Comparison of ENCODE assay signal across 17 mouse cellular contexts in genomic region chr2:147367246-147367820, GRCm38 (mm10). TPM values are rescaled to one million over a fixed set of nuclear protein-coding genes. Genes with fewer than 3 reads are reported as not detected.
DNase-seq lines count a peak whose midpoint lies in the region; ATAC-seq and TF ChIP-seq lines count a peak whose summit lies in the region.
"Had no signal": no experiment of that assay in that cellular context is flagged by ENCODE, and none has a peak within 500 bp of the region (broad histone marks: within the 10 kb centered on the region; RNA-seq: fewer than 3 reads in every experiment).

No protein-coding gene starts in this region.

- DNase-seq in embryo, embryonic 10.5 days (ENCODE audit: low spot score) = peak; percentile 55
- no peak for DNase-seq in embryo, embryonic 10 days (ENCODE audit: low spot score)
- no peak for DNase-seq in heart, postnatal 0 days (ENCODE audit: low spot score)
- no peak for DNase-seq in heart, adult 9 months (ENCODE audit: low spot score in 2 of 2)
- DNase-seq in embryonic facial prominence, embryonic 11.5 days (ENCODE audit: low spot score) = no peak
- DNase-seq in kidney, adult 18-20 months = no peak
- DNase-seq: cerebellum, adult 2 months; kidney, adult 8-10 months; layer of hippocampus, postnatal 36 days; thymus, postnatal 36 days had no signal

- H3K4me3 ChIP-seq in heart, postnatal 0 days (ENCODE audit: low read depth, low read length) = peak overlapping the region; percentile 10
- peak overlapping the region; percentile 2 for H3K4me3 ChIP-seq in embryonic facial prominence, embryonic 11.5 days (ENCODE audit: low read depth, low read length)
- H3K4me3 ChIP-seq in limb, embryonic 15.5 days = no peak overlapping the region
- no peak overlapping the region for H3K4me3 ChIP-seq in hindbrain, embryonic 16.5 days (ENCODE audit: low read length)
- H3K4me3 ChIP-seq: hindbrain, embryonic 15.5 days had no signal

- H3K27ac ChIP-seq in heart, postnatal 0 days (ENCODE audit: low read depth) = no peak overlapping the region
- H3K27ac ChIP-seq in embryonic facial prominence, embryonic 11.5 days (replicated peaks; ENCODE audit: low read depth, low read length) = no peak overlapping the region
- no peak overlapping the region for H3K27ac ChIP-seq in limb, embryonic 15.5 days
- H3K27ac ChIP-seq in hindbrain, embryonic 16.5 days (ENCODE audit: low read depth, low read length) = no peak overlapping the region
- H3K27ac ChIP-seq: hindbrain, embryonic 15.5 days had no signal

- H3K4me1 ChIP-seq in heart, postnatal 0 days (ENCODE audit: control insufficient read depth, insufficient read depth) = no peaks in the 10 kb centered on the region
- 0 out of 2 replicates have a peak, but pooled peaks cover 3% of the 10 kb centered on the region for H3K4me1 ChIP-seq in embryonic facial prominence, embryonic 11.5 days (ENCODE audit: control insufficient read depth, insufficient read depth, low read length)
- H3K4me1 ChIP-seq in limb, embryonic 15.5 days = peaks cover 21% of the 10 kb centered on the region
- peaks cover 4% of the 10 kb centered on the region for H3K4me1 ChIP-seq in hindbrain, embryonic 16.5 days (ENCODE audit: control insufficient read depth, insufficient read depth, low read depth, low read length)

- H3K36me3 ChIP-seq in heart, postnatal 0 days (replicated peaks; ENCODE audit: control insufficient read depth, insufficient read depth, low read length) = no peaks in the 10 kb centered on the region
- no peaks in the 10 kb centered on the region for H3K36me3 ChIP-seq in embryonic facial prominence, embryonic 11.5 days (replicated peaks; ENCODE audit: control insufficient read depth, insufficient read depth, low read depth, low read length)
- H3K36me3 ChIP-seq in limb, embryonic 15.5 days = no peaks in the 10 kb centered on the region
- no peaks in the 10 kb centered on the region for H3K36me3 ChIP-seq in hindbrain, embryonic 16.5 days (ENCODE audit: control insufficient read depth, insufficient read depth, low read length)
- H3K36me3 ChIP-seq: hindbrain, embryonic 15.5 days had no signal

- no peak overlapping the region for H3K4me2 ChIP-seq in heart, postnatal 0 days (ENCODE audit: low read depth, low read length)
- no peak overlapping the region for H3K4me2 ChIP-seq in embryonic facial prominence, embryonic 11.5 days (ENCODE audit: low read depth, low read length)
- H3K4me2 ChIP-seq in limb, embryonic 15.5 days = peak overlapping the region; percentile 22; the same call in 1 of the 2 replicates
- no peak overlapping the region for H3K4me2 ChIP-seq in hindbrain, embryonic 16.5 days (ENCODE audit: low read length)
- H3K4me2 ChIP-seq: hindbrain, embryonic 15.5 days had no signal

- no peak for ATAC-seq in heart, postnatal 0 days (ENCODE audit: insufficient read depth, low read depth)
- no peak for ATAC-seq in embryonic facial prominence, embryonic 11.5 days (replicated peaks; ENCODE audit: insufficient number of reproducible peaks, low FRiP score, low TSS enrichment, low read depth)
- ATAC-seq in limb, embryonic 15.5 days (ENCODE audit: insufficient number of reproducible peaks, low FRiP score, low TSS enrichment, low read depth) = no peak
- no peak for ATAC-seq in hindbrain, embryonic 16.5 days

- no peak overlapping the region for H3K9ac ChIP-seq in heart, postnatal 0 days (replicated peaks; ENCODE audit: low read depth, low read length)
- no peak overlapping the region for H3K9ac ChIP-seq in embryonic facial prominence, embryonic 11.5 days (replicated peaks; ENCODE audit: low read length)
- H3K9ac ChIP-seq in limb, embryonic 15.5 days = no peak overlapping the region
- H3K9ac ChIP-seq in hindbrain, embryonic 16.5 days (ENCODE audit: low read depth, low read length) = no peak overlapping the region
- H3K9ac ChIP-seq: hindbrain, embryonic 15.5 days; lung, embryonic 14.5 days had no signal

- H3K27me3 ChIP-seq in heart, postnatal 0 days (ENCODE audit: control insufficient read depth, insufficient read depth, low read length) = peaks cover 93% of the 10 kb centered on the region
- H3K27me3 ChIP-seq in embryonic facial prominence, embryonic 11.5 days (ENCODE audit: control insufficient read depth, insufficient read depth, low read length) = peaks cover 75% of the 10 kb centered on the region
- H3K27me3 ChIP-seq in limb, embryonic 15.5 days = peaks cover 89% of the 10 kb centered on the region
- peaks cover 76% of the 10 kb centered on the region for H3K27me3 ChIP-seq in hindbrain, embryonic 16.5 days (replicated peaks; ENCODE audit: control insufficient read depth, insufficient read depth, low read length)

- no peak for TF ChIP-seq CTCF in heart, postnatal 0 days (IDR thresholded peaks at IDR 0.05; ENCODE audit: low read depth)

- 7% methylated on average over 12 of the region's 12 CpGs for whole genome bisulfite sequencing in heart, postnatal 0 days
- WGBS in embryonic facial prominence, embryonic 11.5 days = 4% methylated on average over 12 of the region's 12 CpGs
- 11% methylated on average over 12 of the region's 12 CpGs for WGBS in limb, embryonic 15.5 days
- WGBS in hindbrain, embryonic 16.5 days = 2% methylated on average over 12 of the region's 12 CpGs

- no peak for TF ChIP-seq EP300 in heart, postnatal 0 days (IDR thresholded peaks at IDR 0.05; ENCODE audit: low read depth)

- no peaks in the 10 kb centered on the region for H3K9me3 ChIP-seq in heart, postnatal 0 days (replicated peaks; ENCODE audit: control insufficient read depth, low read length)
- no peaks in the 10 kb centered on the region for H3K9me3 ChIP-seq in embryonic facial prominence, embryonic 11.5 days (replicated peaks; ENCODE audit: control insufficient read depth, low read length)
- H3K9me3 ChIP-seq in limb, embryonic 15.5 days = no peaks in the 10 kb centered on the region
- 0 out of 2 replicates have a peak, but pooled peaks cover 3% of the 10 kb centered on the region for H3K9me3 ChIP-seq in hindbrain, embryonic 16.5 days (ENCODE audit: control insufficient read depth, low read length)
- H3K9me3 ChIP-seq: hindbrain, embryonic 15.5 days had no signal

RNA-seq across cellular contexts. Expression of gene Pax1, which starts 5.6 kb away (rescaled TPM):
- total RNA-seq in heart, postnatal 0 days (2014; rRNA removed; ENCODE audit: low replicate concordance) = 0.04 TPM in 1 of 2 replicates, not detected in the other
- not detected in 2 replicates for polyA plus RNA-seq in heart, postnatal 0 days (2015; fragmentation: Nextera tagmentation; extraction: Ambion mirVana)
- polyA plus RNA-seq in embryonic facial prominence, embryonic 11.5 days (2014; fragmentation: Nextera tagmentation; extraction: Ambion mirVana) = 6.5 and 9.1 TPM in 2 replicates
- polyA plus RNA-seq in limb, embryonic 15.5 days (2015; fragmentation: Nextera tagmentation; extraction: Ambion mirVana) = 4.0 and 4.8 TPM in 2 replicates
- 0.07 TPM in 1 of 2 replicates, not detected in the other for polyA plus RNA-seq in hindbrain, embryonic 16.5 days (2015; fragmentation: Nextera tagmentation; extraction: Ambion mirVana)
- total RNA-seq: CH12.LX; layer of hippocampus, postnatal 36 days; liver, adult 2 months had no signal
- polyA plus RNA-seq: hindbrain, embryonic 15.5 days; liver, adult 2 months; stomach, embryonic 14.5 days had no signal

Comparison
In these comparisons a context has a peak if more than half of its experiments do, and no peak if none do; other contexts are left out.
1. H3K4me3 ChIP-seq: peak in heart, postnatal 0 days (single experiment) and embryonic facial prominence, embryonic 11.5 days (single experiment); none in limb, embryonic 15.5 days (single experiment) and hindbrain, embryonic 16.5 days (single experiment).